Comparison of ENCODE assay signal across 8 mouse cellular contexts in genomic region chr7:137477950-137478620, GRCm38 (mm10). TPM values are rescaled to one million over a fixed set of nuclear protein-coding genes. Genes with fewer than 3 reads are reported as not detected.
DNase-seq lines count a peak whose midpoint lies in the region; ATAC-seq and TF ChIP-seq lines count a peak whose summit lies in the region.

No protein-coding gene starts in this region.

- peak overlapping the region in 1 of 2 experiments; percentile 38; a peak in 1 of 4 replicates for H3K4me3 ChIP-seq in ES-E14 (ENCODE audit: insufficient read depth in 1 of 2, low read depth in 1 of 2, low read length in 2 of 2, poor library complexity in 1 of 2, severe bottlenecking in 1 of 2)
- H3K4me3 ChIP-seq in forebrain, embryonic 16.5 days (replicated peaks; ENCODE audit: low read length) = peak overlapping the region; percentile 25
- H3K4me3 ChIP-seq in neural tube, embryonic 15.5 days (replicated peaks) = peak overlapping the region; percentile 26

- WGBS in forebrain, embryonic 16.5 days = 14% methylated on average over 30 of the region's 30 CpGs
- WGBS in neural tube, embryonic 15.5 days = 15% methylated on average over 30 of the region's 30 CpGs

- no peaks in the 10 kb centered on the region for H3K36me3 ChIP-seq in ES-E14 (ENCODE audit: control insufficient read depth, insufficient read depth, low read length, poor library complexity, severe bottlenecking)
- no peaks in the 10 kb centered on the region for H3K36me3 ChIP-seq in forebrain, embryonic 16.5 days (ENCODE audit: control insufficient read depth, insufficient read depth)
- no peaks in the 10 kb centered on the region for H3K36me3 ChIP-seq in neural tube, embryonic 15.5 days

- no peak overlapping the region for H3K9ac ChIP-seq in ES-E14 (ENCODE audit: insufficient read depth, low read depth, low read length, poor library complexity, severe bottlenecking)
- H3K9ac ChIP-seq in forebrain, embryonic 16.5 days (replicated peaks; ENCODE audit: low read depth, low read length) = no peak overlapping the region; the same call in 1 of the 2 replicates
- 0 out of 2 replicates have a peak overlapping the region, but pooled peaks have one; percentile 34 for H3K9ac ChIP-seq in neural tube, embryonic 15.5 days (replicated peaks)

- in situ Hi-C loops in ES-E14 (cut with MboI; ENCODE audit: low sequenced_read_pairs in 2 of 2, unreplicated experiment in 2 of 2) = loop anchor here (25.0 kb wide), 2 partner anchors 309 to 1359 kb away; partner anchors contain the start of genes Mapk1ip1 (in 1 of the 2) and Ppp2r2d (in 1 of the 2)

- no peak overlapping the region for H3K27ac ChIP-seq in ES-E14 (ENCODE audit: insufficient read depth, low read depth, low read length, poor library complexity, severe bottlenecking)
- H3K27ac ChIP-seq in forebrain, embryonic 16.5 days (ENCODE audit: low read length) = no peak overlapping the region
- H3K27ac ChIP-seq in neural tube, embryonic 15.5 days (replicated peaks) = no peak overlapping the region

- peak; percentile 94 for ATAC-seq in forebrain, embryonic 16.5 days
- peak; percentile 93 for ATAC-seq in neural tube, embryonic 15.5 days (ENCODE audit: low FRiP score)

- H3K27me3 ChIP-seq in forebrain, embryonic 16.5 days (replicated peaks; ENCODE audit: control insufficient read depth, insufficient read depth, low read length) = no peaks in the 10 kb centered on the region
- H3K27me3 ChIP-seq in neural tube, embryonic 15.5 days (replicated peaks) = no peaks in the 10 kb centered on the region; the same call in 1 of the 2 replicates

- 0 out of 4 replicates have a peak, but pooled peaks cover 0 to 3% of the 10 kb centered on the region in 2 experiments for H3K4me1 ChIP-seq in ES-E14 (ENCODE audit: control insufficient read depth in 2 of 2, insufficient read depth in 2 of 2, low read length in 2 of 2, poor library complexity in 1 of 2)
- H3K4me1 ChIP-seq in forebrain, embryonic 16.5 days (replicated peaks; ENCODE audit: control insufficient read depth, insufficient read depth, low read length) = peaks cover 4% of the 10 kb centered on the region; the same call in 1 of the 2 replicates
- peaks cover 5% of the 10 kb centered on the region for H3K4me1 ChIP-seq in neural tube, embryonic 15.5 days

- peak overlapping the region; percentile 52 for H3K4me2 ChIP-seq in forebrain, embryonic 16.5 days (ENCODE audit: low read length)
- peak overlapping the region; percentile 52 for H3K4me2 ChIP-seq in neural tube, embryonic 15.5 days

- no peaks in the 10 kb centered on the region for H3K9me3 ChIP-seq in ES-E14 (ENCODE audit: control insufficient read depth, insufficient read depth, low read depth, low read length)
- H3K9me3 ChIP-seq in forebrain, embryonic 16.5 days (ENCODE audit: control insufficient read depth, low read length) = no peaks in the 10 kb centered on the region
- no peaks in the 10 kb centered on the region for H3K9me3 ChIP-seq in neural tube, embryonic 15.5 days (replicated peaks)

- peak; percentile 82 for DNase-seq in ES-E14 (ENCODE audit: low read depth, low spot score)
- DNase-seq in cerebellum, adult 11-12 months = peak; percentile 81
- peak; percentile 96 to 99 for DNase-seq in heart, postnatal 36 days
- peak; percentile 88 to 97 for DNase-seq in layer of hippocampus, adult 18-20 months (ENCODE audit: low spot score in 2 of 2)
- DNase-seq in lung, adult 18-20 months = peak; percentile 83 to 89
- DNase-seq in testis, postnatal 10 days (ENCODE audit: low spot score) = peak; percentile 99

- intact Hi-C loops in heart, postnatal 36 days (cut with DNase I) = loop anchor here (1.0 to 2.0 kb wide), 5 partner anchors 72 to 1349 kb away; no protein-coding TSS in a partner anchor

TF ChIP-seq in ES-E14, 5 proteins besides CTCF, POLR2A, EP300 and RAD21:
- 0 out of 2 replicates have a peak, but pooled peaks have one; percentile 42 for TF ChIP-seq ZNF384 (IDR thresholded peaks at IDR 0.05; ENCODE audit: low read depth, low read length)
- TF ChIP-seq HCFC1 (IDR thresholded peaks at IDR 0.05; ENCODE audit: borderline replicate concordance, insufficient read depth, low read length) = 0 out of 2 replicates have a peak, but pooled peaks have one; percentile 59
- TF ChIP-seq ZC3H11A (IDR thresholded peaks at IDR 0.05; ENCODE audit: borderline replicate concordance, low read depth, low read length) = peak; percentile 99
- no peak for TF ChIP-seq MAFK (IDR thresholded peaks at IDR 0.05; ENCODE audit: insufficient read depth, low read depth, low read length)

RNA-seq across cellular contexts. Expression of gene Glrx3, which starts 40.7 kb away (rescaled TPM):
- 142 and 189 TPM in 2 replicates for total RNA-seq in ES-E14 (2012; rRNA removed)
- 253 and 278 TPM in 2 replicates for polyA plus RNA-seq in forebrain, embryonic 16.5 days (2015; fragmentation: Nextera tagmentation; extraction: Ambion mirVana)
- 100 to 1,000 TPM; 140 to 143 TPM for total RNA-seq in heart, postnatal 36 days (2021)
- total RNA-seq in layer of hippocampus, adult 18-20 months (2021) = 10 to 100 TPM; 93.1 to 98.4 TPM
- polyA plus RNA-seq in neural tube, embryonic 15.5 days (2015; fragmentation: Nextera tagmentation; extraction: Ambion mirVana) = 280 and 281 TPM in 2 replicates
